Mouse (Mus musculus) hindbrain, embryonic 12.5 days (tissue): ENCODE data around the gene Ssrp1. TPM values are rescaled to one million over a fixed set of nuclear protein-coding genes. Genes with fewer than 3 reads are reported as not detected.

ENCODE experiments used
- ATAC-seq: fragments of 200-750 bp; cut with Nextera tagmentation; 2 replicates; pipeline ENCODE4 v1.8.0; 2017; ENCODE audit warnings: moderate TSS enrichment; ENCODE audit not compliant: low FRiP score
- H3K27ac ChIP-seq: fragments of 300-500 bp; sonication (generic); 2 replicates; pipeline ENCODE4 v1.5.1; 2016; ENCODE audit warnings: mild to moderate bottlenecking
- H3K27me3 ChIP-seq: fragments of 300-500 bp; sonication (generic); 2 replicates; pipeline ENCODE4 v1.6.1; 2016; ENCODE audit warnings: mild to moderate bottlenecking
- H3K36me3 ChIP-seq: fragments of 300-500 bp; sonication (generic); 2 replicates; pipeline ENCODE4 v1.6.1; 2016; ENCODE audit warnings: mild to moderate bottlenecking
- H3K4me1 ChIP-seq: fragments of 300-500 bp; sonication (generic); 2 replicates; pipeline ENCODE4 v1.6.1; 2016
- H3K4me2 ChIP-seq: fragments of 300-500 bp; sonication (generic); replicated peaks from 2 replicates; pipeline ENCODE4 v1.6.1; 2016; ENCODE audit warnings: mild to moderate bottlenecking
- H3K4me3 ChIP-seq: fragments of 300-500 bp; sonication (generic); 2 replicates; pipeline ENCODE4 v1.5.1; 2016; ENCODE audit warnings: mild to moderate bottlenecking
- H3K9ac ChIP-seq: fragments of 300-500 bp; sonication (generic); 2 replicates; pipeline ENCODE4 v1.6.1; 2016; ENCODE audit warnings: mild to moderate bottlenecking, moderate library complexity
- H3K9me3 ChIP-seq: fragments of 300-500 bp; sonication (generic); replicated peaks from 2 replicates; pipeline ENCODE4 v1.6.1; 2016; ENCODE audit warnings: mild to moderate bottlenecking
- WGBS: fragments of 180-500 bp; shearing (Covaris S2); methylation state at CpG from one replicate; pipeline ENCODE4 v1.1.7; 2016; 5-methylcytosine and 5-hydroxymethylcytosine counted together
- polyA plus RNA-seq: library from polyadenylated mRNA; unstranded; fragments of >200 nt; fragmentation: Nextera tagmentation; extraction: Ambion mirVana; gene quantifications from 2 replicates; pipeline ENCODE4 v1.2.1, GENCODE M21; 2016

Gene Ssrp1
- polyA plus RNA-seq, 1 experiment from 2014 or later: 239 TPM

- H3K4me3 ChIP-seq: peak overlapping the region; percentile 72
- H3K27ac ChIP-seq: peak overlapping the region; percentile 96
- WGBS: 57% methylated on average over 10 of the region's 10 CpGs
- no peak for ATAC-seq
- H3K4me1 ChIP-seq: peaks cover 36% of the 10 kb centered on the region
- H3K9me3 ChIP-seq: no peaks in the 10 kb centered on the region
- H3K27me3 ChIP-seq: no peaks in the 10 kb centered on the region
- H3K4me2 ChIP-seq: peak overlapping the region; percentile 70
- peaks cover 53% of the 10 kb centered on the region for H3K36me3 ChIP-seq
- H3K9ac ChIP-seq: peak overlapping the region; percentile 83
These were observed 10.0 kb downstream of the Ssrp1 start for GRCm38 (mm10) chr2:85047081-85047480.

DNA sequence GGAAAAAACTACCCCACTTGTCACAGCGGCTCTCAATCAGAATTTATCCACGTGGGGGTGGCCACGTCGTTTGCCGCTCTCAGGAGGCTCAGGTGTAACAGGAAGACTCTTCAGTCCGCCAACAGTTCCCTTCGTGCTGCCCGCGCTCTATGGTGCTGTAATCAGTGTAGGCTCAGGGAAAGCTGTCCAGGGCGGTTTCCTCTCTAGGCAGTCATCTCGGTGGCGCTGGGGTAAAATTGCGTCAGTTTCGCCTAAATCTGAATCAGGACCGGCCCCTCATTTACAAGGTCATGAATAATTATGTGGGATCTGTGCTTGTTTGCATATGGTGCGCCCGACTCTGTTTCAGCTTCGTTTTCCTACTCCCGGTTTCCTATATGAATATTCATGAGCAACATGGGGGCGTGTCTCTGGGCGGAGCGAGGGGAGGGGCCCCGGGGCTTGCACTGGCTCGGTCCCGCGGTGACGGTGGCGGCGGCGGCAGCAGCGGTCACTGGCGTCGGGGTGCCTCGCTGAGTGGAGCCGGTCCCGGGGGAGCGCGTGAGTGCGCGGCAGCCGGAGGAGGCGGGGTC is 10.6 kb downstream of the Ssrp1 start, which contains the start of gene Tnks1bp1:
TSS of gene Tnks1bp1 (plus strand) at position 427 of the 572 bp plus-strand sequence.
- Histone ChIP-seq H3K36me3 (peaks cover 53% of the 10 kb centered on the region), H3K4me3 (peak within 1 kb of the TSS; percentile 72), H3K27ac (peak within 1 kb of the TSS; percentile 96), H3K9ac (peak within 1 kb of the TSS; percentile 83), H3K27me3 (no peaks in the 10 kb centered on the region), H3K4me1 (peaks cover 36% of the 10 kb centered on the region), H3K4me2 (peak within 1 kb of the TSS; percentile 70), H3K9me3 (no peaks in the 10 kb centered on the region)
- peak; percentile 86 for ATAC-seq
- WGBS: under 1% methylated on average over 42 of the region's 42 CpGs

- Histone ChIP-seq H3K27me3 (no peaks in the 10 kb centered on the region), H3K27ac (peak overlapping the region; percentile 96), H3K36me3 (peaks cover 53% of the 10 kb centered on the region), H3K9me3 (no peaks in the 10 kb centered on the region), H3K4me2 (peak overlapping the region; percentile 70), H3K9ac (peak overlapping the region; percentile 83), H3K4me3 (peak overlapping the region; percentile 72), H3K4me1 (peaks cover 36% of the 10 kb centered on the region)
- peak; percentile 73 for ATAC-seq
- 0% methylated on average over 29 of the region's 44 CpGs for WGBS
These were observed 11.2 kb downstream of the Ssrp1 start for GRCm38 (mm10) chr2:85048168-85048751.

DNA sequence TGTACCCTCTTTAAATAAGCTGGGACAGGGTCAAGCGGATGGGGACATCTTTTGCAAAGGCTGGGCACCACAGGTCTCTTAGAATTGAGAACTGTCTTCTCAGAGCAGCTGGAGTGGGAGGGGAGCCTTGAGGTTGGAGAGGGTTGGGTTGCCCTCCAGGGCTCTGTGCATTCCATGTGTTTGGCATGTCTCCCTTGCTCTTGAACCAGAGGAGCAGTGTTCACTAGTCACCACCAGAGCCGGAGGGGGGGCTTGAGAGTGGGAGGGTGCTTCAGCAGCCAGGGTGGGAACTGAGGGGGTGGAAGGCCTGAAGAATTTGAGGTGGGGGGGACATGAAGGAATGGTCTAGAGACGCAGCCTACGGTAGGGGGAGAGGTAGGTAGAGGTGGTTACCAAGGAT is 12.2 kb downstream of the Ssrp1 start:
- no peak for ATAC-seq
- Histone ChIP-seq H3K4me2 (peak overlapping the region; percentile 70), H3K36me3 (peaks cover 53% of the 10 kb centered on the region), H3K4me3 (peak overlapping the region; percentile 72; the same call in 1 of the 2 replicates), H3K27ac (peak overlapping the region; percentile 96), H3K27me3 (no peaks in the 10 kb centered on the region), H3K9ac (no peak overlapping the region), H3K9me3 (no peaks in the 10 kb centered on the region), H3K4me1 (peaks cover 36% of the 10 kb centered on the region)
- 57% methylated on average over 4 of the region's 4 CpGs for WGBS

DNA sequence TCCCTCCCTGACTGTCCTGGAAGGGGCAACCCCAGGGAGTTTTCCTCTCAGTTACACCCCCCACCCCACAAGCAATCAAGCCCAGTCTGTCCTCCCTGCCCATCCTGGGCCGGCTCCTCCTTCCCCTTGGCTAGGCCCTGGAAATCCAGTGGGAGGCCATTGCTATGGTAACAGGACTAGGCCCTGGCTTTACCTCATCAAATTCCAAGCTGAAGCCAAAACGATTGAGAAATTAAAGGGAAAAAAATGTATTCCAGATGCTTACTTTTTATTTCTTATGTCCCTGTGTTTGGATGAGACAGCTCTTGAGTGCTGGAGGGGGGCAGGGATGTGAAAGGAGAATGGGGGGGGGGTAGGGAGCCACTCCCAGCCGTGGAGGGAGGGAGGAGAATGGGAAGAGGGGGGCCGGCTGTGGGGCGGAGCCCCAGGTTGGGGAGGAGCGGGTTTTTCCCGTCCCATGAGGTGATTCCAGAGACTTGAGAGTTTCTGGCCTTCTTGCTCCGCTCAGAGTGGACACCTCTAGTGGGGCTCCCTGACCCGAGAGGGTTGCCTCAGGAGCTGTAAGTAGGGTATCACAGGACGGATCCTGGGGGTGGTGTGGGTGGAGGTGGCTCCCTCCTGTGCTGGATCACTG is 13.1 kb downstream of the Ssrp1 start:
- Histone ChIP-seq H3K4me3 (peak overlapping the region; percentile 25), H3K4me2 (peak overlapping the region; percentile 70), H3K4me1 (peaks cover 36% of the 10 kb centered on the region), H3K9ac (peak overlapping the region; percentile 40; the same call in 1 of the 2 replicates), H3K36me3 (peaks cover 56% of the 10 kb centered on the region), H3K27ac (peak overlapping the region; percentile 96), H3K9me3 (no peaks in the 10 kb centered on the region), H3K27me3 (no peaks in the 10 kb centered on the region)
- ATAC-seq: peak; percentile 53
- WGBS: 14% methylated on average over 10 of the region's 10 CpGs

- Histone ChIP-seq H3K27ac (peak overlapping the region; percentile 96; the same call in 1 of the 2 replicates), H3K4me3 (peak overlapping the region; percentile 25), H3K4me1 (peaks cover 36% of the 10 kb centered on the region), H3K9ac (peak overlapping the region; percentile 40), H3K27me3 (no peaks in the 10 kb centered on the region), H3K4me2 (peak overlapping the region; percentile 70), H3K36me3 (peaks cover 56% of the 10 kb centered on the region), H3K9me3 (no peaks in the 10 kb centered on the region)
- 61% methylated on average over 9 of the region's 9 CpGs for WGBS
- no peak for ATAC-seq
These were observed 13.7 kb downstream of the Ssrp1 start for GRCm38 (mm10) chr2:85050746-85051145.

GRCm38 (mm10) chr2:85053192-85053816 is 16.3 kb downstream of the Ssrp1 start:
- 84% methylated on average over 5 of the region's 5 CpGs for WGBS
- Histone ChIP-seq H3K4me3 (no peak overlapping the region), H3K4me1 (peaks cover 28% of the 10 kb centered on the region), H3K27ac (no peak overlapping the region), H3K4me2 (no peak overlapping the region), H3K9me3 (no peaks in the 10 kb centered on the region), H3K27me3 (no peaks in the 10 kb centered on the region), H3K9ac (no peak overlapping the region), H3K36me3 (peaks cover 70% of the 10 kb centered on the region)
- no peak for ATAC-seq

DNA sequence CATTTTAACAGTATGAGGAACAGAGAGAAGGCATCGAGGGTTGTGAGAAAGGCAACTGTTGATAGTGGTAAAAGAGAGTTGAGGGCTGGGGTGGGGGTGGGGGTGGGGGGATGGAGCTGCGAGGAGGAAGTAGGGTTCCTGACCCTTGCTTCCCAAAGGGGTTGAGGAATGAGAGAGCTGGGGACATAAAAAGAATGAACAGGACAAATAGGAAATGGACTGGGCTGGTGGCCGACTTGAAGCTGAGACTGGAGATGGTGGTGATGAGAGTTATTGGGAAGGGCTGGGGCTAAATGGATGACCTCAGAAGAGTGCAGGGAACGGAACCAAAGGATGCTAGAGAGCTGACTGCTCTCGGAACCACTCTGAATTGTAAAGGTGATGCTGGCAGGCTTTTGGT is 19.7 kb downstream of the Ssrp1 start:
- Histone ChIP-seq H3K9ac (no peak overlapping the region), H3K27ac (no peak overlapping the region), H3K36me3 (peaks cover 86% of the 10 kb centered on the region), H3K27me3 (no peaks in the 10 kb centered on the region; the same call in 1 of the 2 replicates), H3K4me3 (no peak overlapping the region), H3K4me1 (peaks cover 6% of the 10 kb centered on the region), H3K9me3 (no peaks in the 10 kb centered on the region), H3K4me2 (no peak overlapping the region)
- WGBS: 68% methylated on average over 5 of the region's 5 CpGs
- ATAC-seq: no peak

GRCm38 (mm10) chr2:85059677-85060076 is 22.6 kb downstream of the Ssrp1 start:
- H3K36me3 ChIP-seq: peaks cover 86% of the 10 kb centered on the region
- no peak overlapping the region for H3K9ac ChIP-seq
- no peaks in the 10 kb centered on the region; the same call in 1 of the 2 replicates for H3K27me3 ChIP-seq
- no peak overlapping the region for H3K4me3 ChIP-seq
- no peaks in the 10 kb centered on the region for H3K9me3 ChIP-seq
- H3K27ac ChIP-seq: no peak overlapping the region
- 89% methylated on average over 6 of the region's 6 CpGs for WGBS
- peaks cover 6% of the 10 kb centered on the region for H3K4me1 ChIP-seq
- ATAC-seq: no peak
- no peak overlapping the region for H3K4me2 ChIP-seq

- no peaks in the 10 kb centered on the region for H3K9me3 ChIP-seq
- peak overlapping the region; percentile 20 for H3K4me3 ChIP-seq
These were observed 23.6 kb downstream of the Ssrp1 start for GRCm38 (mm10) chr2:85060591-85061060.

GRCm38 (mm10) chr2:85061107-85061541 is 24.1 kb downstream of the Ssrp1 start:
- H3K9me3 ChIP-seq: no peaks in the 10 kb centered on the region
- H3K27me3 ChIP-seq: no peaks in the 10 kb centered on the region; the same call in 1 of the 2 replicates
- peak overlapping the region; percentile 38 for H3K9ac ChIP-seq
- H3K36me3 ChIP-seq: peaks cover 85% of the 10 kb centered on the region
- WGBS: 47% methylated on average over 10 of the region's 10 CpGs
- H3K4me2 ChIP-seq: peak overlapping the region; percentile 36
- H3K4me1 ChIP-seq: peaks cover 6% of the 10 kb centered on the region
- ATAC-seq: no peak
- H3K27ac ChIP-seq: no peak overlapping the region
- H3K4me3 ChIP-seq: peak overlapping the region; percentile 20

More at GRCm38 (mm10) chr2:85060591-85061060, 23.6 kb downstream of the Ssrp1 start:
- ATAC-seq: 0 out of 2 replicates have a peak, but pooled peaks have one; percentile 36
- Histone ChIP-seq H3K9ac (peak overlapping the region; percentile 38), H3K27me3 (no peaks in the 10 kb centered on the region; the same call in 1 of the 2 replicates), H3K4me1 (peaks cover 6% of the 10 kb centered on the region), H3K27ac (no peak overlapping the region), H3K36me3 (peaks cover 86% of the 10 kb centered on the region), H3K4me2 (peak overlapping the region; percentile 36)
- 23% methylated on average over 11 of the region's 11 CpGs for WGBS
